Mouse (Mus musculus) hindbrain, embryonic 12.5 days (tissue): Measurements from ENCODE around the gene Prlhr. TPM values are rescaled to one million over a fixed set of nuclear protein-coding genes. Genes with fewer than 3 reads are reported as not detected.

ENCODE experiments used
- ATAC-seq: fragments of 200-750 bp; cut with Nextera tagmentation; 2 replicates; pipeline ENCODE4 v1.8.0; 2017; ENCODE audit warnings: moderate TSS enrichment; ENCODE audit not compliant: low FRiP score
- H3K27ac ChIP-seq: fragments of 300-500 bp; sonication (generic); 2 replicates; pipeline ENCODE4 v1.5.1; 2016; ENCODE audit warnings: mild to moderate bottlenecking
- H3K27me3 ChIP-seq: fragments of 300-500 bp; sonication (generic); 2 replicates; pipeline ENCODE4 v1.6.1; 2016; ENCODE audit warnings: mild to moderate bottlenecking
- H3K36me3 ChIP-seq: fragments of 300-500 bp; sonication (generic); 2 replicates; pipeline ENCODE4 v1.6.1; 2016; ENCODE audit warnings: mild to moderate bottlenecking
- H3K4me1 ChIP-seq: fragments of 300-500 bp; sonication (generic); 2 replicates; pipeline ENCODE4 v1.6.1; 2016
- H3K4me2 ChIP-seq: fragments of 300-500 bp; sonication (generic); replicated peaks from 2 replicates; pipeline ENCODE4 v1.6.1; 2016; ENCODE audit warnings: mild to moderate bottlenecking
- H3K4me3 ChIP-seq: fragments of 300-500 bp; sonication (generic); 2 replicates; pipeline ENCODE4 v1.5.1; 2016; ENCODE audit warnings: mild to moderate bottlenecking
- H3K9ac ChIP-seq: fragments of 300-500 bp; sonication (generic); 2 replicates; pipeline ENCODE4 v1.6.1; 2016; ENCODE audit warnings: mild to moderate bottlenecking, moderate library complexity
- H3K9me3 ChIP-seq: fragments of 300-500 bp; sonication (generic); replicated peaks from 2 replicates; pipeline ENCODE4 v1.6.1; 2016; ENCODE audit warnings: mild to moderate bottlenecking
- WGBS: fragments of 180-500 bp; shearing (Covaris S2); methylation state at CpG from one replicate; pipeline ENCODE4 v1.1.7; 2016; 5-methylcytosine and 5-hydroxymethylcytosine counted together
- polyA plus RNA-seq: library from polyadenylated mRNA; unstranded; fragments of >200 nt; fragmentation: Nextera tagmentation; extraction: Ambion mirVana; gene quantifications from 2 replicates; pipeline ENCODE4 v1.2.1, GENCODE M21; 2016

The Prlhr gene
- polyA plus RNA-seq, result not detected in 2 replicates

GRCm38 (mm10) chr19:60468254-60468762, at the start of gene Prlhr:
TSS of gene Prlhr (minus strand) at chr19:60468304.
- WGBS, result 5% methylated on average over 17 of the region's 17 CpGs
- Histone ChIP-seq H3K4me3 (peak within 1 kb of the TSS; percentile 34), H3K27me3 (peaks cover 50% of the 10 kb centered on the region), H3K4me2 (peak within 1 kb of the TSS; percentile 65), H3K4me1 (peaks cover 22% of the 10 kb centered on the region), H3K9me3 (no peaks in the 10 kb centered on the region), H3K9ac (0 out of 2 replicates have a peak within 1 kb of the TSS, but pooled peaks have one; percentile 18), H3K36me3 (no peaks in the 10 kb centered on the region), H3K27ac (no peak within 1 kb of the TSS)
- 0 out of 2 replicates have a peak, but pooled peaks have one; percentile 16 for ATAC-seq

GRCm38 (mm10) chr19:60515064-60515463, 47.0 kb upstream of the Prlhr start:
- H3K4me1 ChIP-seq, result no peaks in the 10 kb centered on the region
- no peak for ATAC-seq
- no peaks in the 10 kb centered on the region for H3K27me3 ChIP-seq
- no peak overlapping the region for H3K4me3 ChIP-seq
- no peak overlapping the region for H3K27ac ChIP-seq
- H3K4me2 ChIP-seq, result no peak overlapping the region
- H3K36me3 ChIP-seq, result no peaks in the 10 kb centered on the region
- H3K9ac ChIP-seq, result no peak overlapping the region
- no peaks in the 10 kb centered on the region for H3K9me3 ChIP-seq
- WGBS, result 84% methylated on average over 2 of the region's 2 CpGs

GRCm38 (mm10) chr19:60513431-60513830, 45.3 kb upstream of the Prlhr start:
- Histone ChIP-seq H3K9ac (no peak overlapping the region), H3K4me3 (no peak overlapping the region), H3K9me3 (no peaks in the 10 kb centered on the region), H3K4me2 (no peak overlapping the region), H3K27me3 (no peaks in the 10 kb centered on the region), H3K27ac (no peak overlapping the region), H3K36me3 (no peaks in the 10 kb centered on the region), H3K4me1 (no peaks in the 10 kb centered on the region)
- no peak for ATAC-seq
- 54% methylated on average over 3 of the region's 3 CpGs for WGBS

GRCm38 (mm10) chr19:60500209-60500608, 32.1 kb upstream of the Prlhr start:
- Histone ChIP-seq H3K4me1 (no peaks in the 10 kb centered on the region), H3K9ac (no peak overlapping the region), H3K4me2 (no peak overlapping the region), H3K27ac (no peak overlapping the region), H3K9me3 (no peaks in the 10 kb centered on the region), H3K27me3 (no peaks in the 10 kb centered on the region), H3K4me3 (no peak overlapping the region), H3K36me3 (no peaks in the 10 kb centered on the region)
- no peak for ATAC-seq

DNA sequence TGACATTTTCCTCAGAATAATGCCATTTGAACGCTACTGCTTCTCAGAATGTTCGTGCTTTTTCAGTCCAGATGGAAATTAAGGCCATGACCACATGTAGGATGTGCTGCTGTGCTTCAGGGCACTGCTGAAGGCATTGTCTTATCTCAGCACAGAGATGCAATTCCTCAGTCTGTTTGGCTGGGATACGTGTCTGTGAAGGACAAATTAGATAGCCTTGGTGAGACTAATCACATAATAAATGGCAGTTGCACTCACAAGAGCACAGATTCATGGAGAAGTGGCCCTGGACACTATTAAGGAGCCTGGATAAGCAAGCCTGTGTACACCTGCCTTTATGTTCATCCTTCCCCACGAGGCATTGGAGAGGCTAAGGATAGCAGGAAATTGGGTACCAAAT, 29.1 kb upstream of the Prlhr start:
- Histone ChIP-seq H3K27ac (no peak overlapping the region), H3K4me1 (no peaks in the 10 kb centered on the region), H3K9ac (no peak overlapping the region), H3K36me3 (no peaks in the 10 kb centered on the region), H3K4me3 (no peak overlapping the region), H3K27me3 (no peaks in the 10 kb centered on the region), H3K9me3 (no peaks in the 10 kb centered on the region), H3K4me2 (no peak overlapping the region)
- no peak for ATAC-seq
- 72% methylated on average over 4 of the region's 4 CpGs for WGBS

GRCm38 (mm10) chr19:60495772-60496171, 27.7 kb upstream of the Prlhr start:
- no peak overlapping the region for H3K27ac ChIP-seq
- no peak overlapping the region for H3K4me2 ChIP-seq
- H3K27me3 ChIP-seq, result no peaks in the 10 kb centered on the region
- WGBS, result 63% methylated on average over 3 of the region's 3 CpGs
- no peak overlapping the region for H3K9ac ChIP-seq
- no peaks in the 10 kb centered on the region for H3K4me1 ChIP-seq
- ATAC-seq, result no peak
- no peaks in the 10 kb centered on the region for H3K9me3 ChIP-seq
- no peak overlapping the region for H3K4me3 ChIP-seq
- H3K36me3 ChIP-seq, result no peaks in the 10 kb centered on the region

DNA sequence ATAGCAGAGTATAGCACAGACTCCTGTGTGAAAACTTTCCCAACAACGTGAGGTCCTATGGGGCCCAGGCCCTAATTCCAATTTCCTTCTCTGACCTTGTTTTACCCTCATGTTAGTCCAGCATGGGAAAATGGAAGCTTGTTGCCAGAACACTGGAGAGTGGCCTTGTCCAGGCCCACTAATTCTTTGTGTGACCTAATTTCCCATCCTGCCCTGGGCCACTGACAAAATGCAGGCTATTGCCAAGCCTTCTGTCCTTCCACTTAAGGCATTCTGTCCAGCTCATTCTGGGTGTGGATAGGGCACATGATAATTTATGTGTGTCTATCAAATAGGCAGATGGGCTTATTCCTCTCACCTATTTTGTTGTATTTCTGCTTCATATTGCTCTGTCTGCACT, 21.5 kb upstream of the Prlhr start:
- 85% methylated on average over 1 of the region's 1 CpGs for WGBS
- Histone ChIP-seq H3K4me1 (no peaks in the 10 kb centered on the region), H3K4me2 (no peak overlapping the region), H3K9ac (no peak overlapping the region), H3K9me3 (no peaks in the 10 kb centered on the region), H3K36me3 (no peaks in the 10 kb centered on the region), H3K27me3 (no peaks in the 10 kb centered on the region), H3K4me3 (no peak overlapping the region), H3K27ac (no peak overlapping the region)
- no peak for ATAC-seq

GRCm38 (mm10) chr19:60485261-60485660, 17.2 kb upstream of the Prlhr start:
- H3K9me3 ChIP-seq, result no peaks in the 10 kb centered on the region
- H3K27ac ChIP-seq, result no peak overlapping the region
- H3K4me2 ChIP-seq, result no peak overlapping the region
- no peak for ATAC-seq
- H3K27me3 ChIP-seq, result no peaks in the 10 kb centered on the region
- no peaks in the 10 kb centered on the region for H3K36me3 ChIP-seq
- no peaks in the 10 kb centered on the region for H3K4me1 ChIP-seq
- H3K9ac ChIP-seq, result no peak overlapping the region
- no peak overlapping the region for H3K4me3 ChIP-seq

DNA sequence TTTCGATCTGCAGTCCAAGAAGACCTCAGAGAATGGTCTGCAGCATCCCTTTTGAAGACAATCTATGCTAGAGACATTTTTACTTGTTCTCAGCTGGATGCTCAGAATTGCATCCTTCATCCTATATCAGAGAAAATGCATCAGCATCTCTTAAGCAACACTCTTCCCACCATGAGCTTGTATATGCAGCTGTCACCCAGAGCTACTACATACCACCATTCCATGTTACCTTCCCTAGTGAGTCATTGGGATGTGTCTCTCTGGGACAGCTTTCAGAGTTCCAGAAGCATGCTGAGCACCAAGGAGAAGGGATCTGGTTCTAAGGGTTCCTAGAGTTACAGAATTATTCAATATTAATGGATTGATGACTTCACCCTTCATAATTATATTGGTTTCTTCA, 10.8 kb upstream of the Prlhr start:
- H3K9ac ChIP-seq, result no peak overlapping the region
- H3K27ac ChIP-seq, result no peak overlapping the region
- no peak overlapping the region for H3K4me2 ChIP-seq
- H3K9me3 ChIP-seq, result no peaks in the 10 kb centered on the region
- no peaks in the 10 kb centered on the region for H3K27me3 ChIP-seq
- ATAC-seq, result no peak
- H3K36me3 ChIP-seq, result no peaks in the 10 kb centered on the region
- H3K4me1 ChIP-seq, result no peaks in the 10 kb centered on the region
- H3K4me3 ChIP-seq, result no peak overlapping the region
- WGBS, result 46% methylated on average over 1 of the region's 1 CpGs

DNA sequence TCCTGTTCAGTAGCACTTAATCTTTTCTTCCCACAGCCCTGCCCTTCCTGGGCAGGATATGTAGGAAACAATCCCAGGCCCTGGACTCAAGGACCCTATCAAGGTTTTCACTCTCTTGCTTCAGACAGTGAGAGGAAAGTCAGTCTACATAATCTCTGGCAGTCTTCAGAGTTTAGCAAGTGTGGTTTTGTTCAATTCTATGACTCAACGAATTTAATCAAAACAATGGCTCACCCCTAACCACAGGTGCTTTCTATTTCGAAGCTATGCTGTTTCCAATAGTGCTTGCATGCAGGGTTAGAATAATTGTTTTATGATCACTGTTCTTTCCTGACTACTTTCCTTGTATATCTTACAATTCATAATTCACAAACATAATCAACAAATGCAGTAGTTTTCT, 9.7 kb upstream of the Prlhr start:
- Histone ChIP-seq H3K27ac (no peak overlapping the region), H3K4me3 (no peak overlapping the region), H3K4me2 (no peak overlapping the region), H3K9me3 (no peaks in the 10 kb centered on the region), H3K9ac (no peak overlapping the region), H3K27me3 (no peaks in the 10 kb centered on the region), H3K36me3 (no peaks in the 10 kb centered on the region), H3K4me1 (no peaks in the 10 kb centered on the region)
- 54% methylated on average over 2 of the region's 2 CpGs for WGBS
- ATAC-seq, result no peak

DNA sequence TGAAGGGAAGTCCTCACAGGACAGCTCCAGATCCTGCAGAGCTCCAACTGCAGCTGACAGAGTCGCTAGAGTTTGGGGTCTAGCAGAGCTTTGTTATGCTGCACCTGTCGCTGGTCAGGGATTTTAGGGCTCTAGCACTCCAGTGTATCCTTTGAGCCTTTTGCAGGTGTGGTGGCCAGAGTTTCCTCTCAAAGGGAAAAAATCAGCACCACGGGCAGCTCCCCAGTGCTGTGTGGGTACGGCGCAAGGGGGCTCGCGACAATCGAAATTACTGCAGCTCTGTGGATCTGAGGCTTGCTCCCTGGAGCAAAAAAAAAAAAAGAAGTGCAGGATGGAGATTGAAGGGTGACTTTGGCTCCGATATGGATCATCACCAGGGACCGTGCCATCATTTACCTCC, 742 bp upstream of the Prlhr start:
- no peak overlapping the region for H3K9ac ChIP-seq
- no peaks in the 10 kb centered on the region for H3K9me3 ChIP-seq
- peaks cover 50% of the 10 kb centered on the region for H3K27me3 ChIP-seq
- peaks cover 22% of the 10 kb centered on the region for H3K4me1 ChIP-seq
- H3K27ac ChIP-seq, result no peak overlapping the region
- no peaks in the 10 kb centered on the region for H3K36me3 ChIP-seq
- no peak for ATAC-seq
- 0 out of 2 replicates have a peak overlapping the region, but pooled peaks have one; percentile 34 for H3K4me3 ChIP-seq
- under 1% methylated on average over 10 of the region's 10 CpGs for WGBS
- peak overlapping the region; percentile 65 for H3K4me2 ChIP-seq

GRCm38 (mm10) chr19:60467588-60468007, 506 bp downstream of the Prlhr start:
- H3K27me3 ChIP-seq, result peaks cover 50% of the 10 kb centered on the region
- peak overlapping the region; percentile 65 for H3K4me2 ChIP-seq
- H3K4me3 ChIP-seq, result peak overlapping the region; percentile 34
- 13% methylated on average over 31 of the region's 31 CpGs for WGBS
- 0 out of 2 replicates have a peak overlapping the region, but pooled peaks have one; percentile 18 for H3K9ac ChIP-seq
- no peaks in the 10 kb centered on the region for H3K9me3 ChIP-seq
- H3K36me3 ChIP-seq, result no peaks in the 10 kb centered on the region
- ATAC-seq, result peak; percentile 55
- H3K4me1 ChIP-seq, result peaks cover 22% of the 10 kb centered on the region
- H3K27ac ChIP-seq, result no peak overlapping the region

DNA sequence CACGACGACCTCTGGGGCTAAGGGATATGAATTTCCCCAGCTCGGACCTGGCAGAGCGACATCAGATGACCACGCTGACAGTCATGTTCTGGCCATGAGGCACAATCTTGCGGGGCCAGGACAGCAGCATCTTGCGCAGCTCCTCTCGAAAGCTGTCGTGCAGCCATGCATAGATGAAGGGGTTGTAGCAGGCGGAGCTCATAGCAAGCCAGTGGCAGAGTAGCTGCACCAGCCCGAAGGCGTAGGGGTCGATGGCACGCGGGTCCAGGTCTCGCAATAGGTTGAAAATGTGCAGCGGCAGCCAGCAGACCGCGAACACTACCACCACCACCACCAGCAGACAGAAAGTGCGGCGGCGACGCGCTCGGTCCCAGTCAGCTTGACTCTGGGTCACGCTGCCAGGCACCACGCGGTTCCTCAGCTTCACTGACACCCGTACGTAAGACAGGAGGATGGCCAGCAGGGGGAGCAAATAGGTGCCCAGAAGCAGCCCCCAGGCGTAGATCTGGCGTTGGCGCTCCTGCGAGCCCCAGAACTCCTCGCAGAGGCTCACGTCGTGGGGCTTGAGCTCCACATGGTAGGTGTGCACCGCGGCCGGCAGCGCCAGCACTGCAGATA, 1.0 kb downstream of the Prlhr start:
- Histone ChIP-seq H3K9ac (0 out of 2 replicates have a peak overlapping the region, but pooled peaks have one; percentile 18), H3K4me2 (peak overlapping the region; percentile 65), H3K27ac (no peak overlapping the region), H3K4me1 (peaks cover 22% of the 10 kb centered on the region), H3K36me3 (no peaks in the 10 kb centered on the region), H3K27me3 (peaks cover 50% of the 10 kb centered on the region), H3K9me3 (no peaks in the 10 kb centered on the region), H3K4me3 (peak overlapping the region; percentile 34)
- 2% methylated on average over 41 of the region's 41 CpGs for WGBS
- peak; percentile 86 for ATAC-seq
